Mouse (Mus musculus): ENCODE measurements around the gene Nme7.

- TF ChIP-seq CTCF (IDR thresholded peaks at IDR 0.05; ENCODE audit: borderline replicate concordance, insufficient read depth, low read depth, low read length) (no peak), POLR2A (IDR thresholded peaks at IDR 0.05; ENCODE audit: borderline replicate concordance, insufficient read depth, low read length) (no peak)
Observed at GRCm38 (mm10) chr1:164326600-164327155, 22.8 kb downstream of the Nme7 start.
